In the genomic region with DNA sequence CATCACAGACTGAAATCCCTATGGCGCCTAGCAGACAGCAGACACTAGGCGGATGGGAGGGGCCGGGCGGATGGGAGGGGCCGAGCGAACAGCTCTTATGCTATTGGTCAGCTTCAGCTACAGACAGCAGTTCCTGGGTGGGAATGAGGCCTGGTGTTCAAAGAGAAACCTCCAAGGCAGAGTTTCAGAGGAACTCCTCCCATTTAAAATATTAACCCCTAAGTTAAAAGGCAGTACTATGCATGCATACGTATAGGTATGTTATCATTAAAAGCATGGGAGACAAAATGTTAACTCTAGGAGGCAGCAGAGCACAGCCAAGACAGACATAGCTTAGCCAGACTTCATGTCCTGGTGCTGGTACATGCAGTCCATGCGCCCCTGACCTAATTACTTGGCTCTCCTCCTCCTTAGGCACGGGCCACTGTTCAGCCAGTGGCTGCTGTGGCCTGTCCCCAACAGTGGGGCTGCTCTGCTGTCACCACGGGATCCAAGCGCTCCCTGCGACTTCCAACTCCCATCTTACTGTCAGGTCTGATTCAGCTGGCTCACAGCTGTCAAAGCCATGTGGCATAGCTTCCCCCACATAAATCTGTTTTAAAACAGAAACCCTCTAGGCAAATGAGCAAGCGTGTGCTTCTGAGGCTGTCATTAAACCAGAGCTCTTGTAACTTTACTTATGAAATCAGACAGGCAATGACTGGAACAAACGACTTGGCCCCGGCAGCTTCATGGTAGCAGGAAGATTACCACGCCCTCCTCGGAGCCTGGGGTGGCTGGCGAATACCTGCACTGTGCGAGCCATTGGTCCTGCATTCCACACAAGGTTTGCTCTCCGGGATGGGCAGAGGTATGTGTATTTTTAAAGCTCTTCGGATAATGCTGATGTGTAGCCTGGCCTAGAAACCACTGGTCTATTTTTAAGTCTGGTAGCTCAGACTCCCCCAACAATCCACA, we compare ENCODE assay signal across 9 mouse cellular contexts. TPM values are rescaled to one million over a fixed set of nuclear protein-coding genes. Genes with fewer than 3 reads are reported as not detected.
DNase-seq lines count a peak whose midpoint lies in the region; ATAC-seq lines count a peak whose summit lies in the region.
"Had no signal": no experiment of that assay in that cellular context is flagged by ENCODE, and none has a peak within 500 bp of the region (broad histone marks: within the 10 kb centered on the region; RNA-seq: fewer than 3 reads in every experiment).

No protein-coding gene starts in this region.

- WGBS in hindbrain, embryonic 13.5 days = 60% methylated on average over 21 of the region's 21 CpGs
- 54% methylated on average over 21 of the region's 21 CpGs for WGBS in lung, embryonic 16.5 days

- H3K9ac ChIP-seq in hindbrain, embryonic 13.5 days = 0 out of 2 replicates have a peak overlapping the region, but pooled peaks have one; percentile 0
- no peak overlapping the region for H3K9ac ChIP-seq in lung, embryonic 16.5 days (ENCODE audit: low read length)
- H3K9ac ChIP-seq: liver, embryonic 15.5 days had no signal

- 0 out of 2 replicates have a peak overlapping the region, but pooled peaks have one; percentile 19 for H3K4me2 ChIP-seq in hindbrain, embryonic 13.5 days
- H3K4me2 ChIP-seq in lung, embryonic 16.5 days (ENCODE audit: low read depth, low read length) = no peak overlapping the region
- H3K4me2 ChIP-seq: liver, embryonic 15.5 days had no signal

- peak; percentile 73 for ATAC-seq in hindbrain, embryonic 13.5 days (ENCODE audit: low FRiP score)
- peak; percentile 77 for ATAC-seq in lung, embryonic 16.5 days (ENCODE audit: low read depth)

- peaks cover 34% of the 10 kb centered on the region for H3K36me3 ChIP-seq in hindbrain, embryonic 13.5 days
- peaks cover 11% of the 10 kb centered on the region for H3K36me3 ChIP-seq in lung, embryonic 16.5 days (ENCODE audit: control insufficient read depth, insufficient read depth, low read length)

- peak; percentile 53 for DNase-seq in urinary bladder, postnatal 14 days (ENCODE audit: low spot score)
- DNase-seq in urinary bladder, postnatal 10 days (ENCODE audit: low spot score) = no peak
- DNase-seq in frontal cortex, adult 2 months (ENCODE audit: extremely low spot score in 1 of 2, low spot score in 1 of 2) = peak; percentile 50 to 73
- peak; percentile 53 to 56 for DNase-seq in layer of hippocampus, postnatal 10 days (ENCODE audit: low spot score in 2 of 2)
- peak; percentile 73 to 76 for DNase-seq in right cerebral cortex, adult 2 months (ENCODE audit: low spot score in 2 of 2)
- no peak for DNase-seq in cerebellum, adult 11 months

- H3K9me3 ChIP-seq in hindbrain, embryonic 13.5 days = no peaks in the 10 kb centered on the region
- H3K9me3 ChIP-seq in lung, embryonic 16.5 days (ENCODE audit: control insufficient read depth, low read length) = no peaks in the 10 kb centered on the region
- H3K9me3 ChIP-seq: liver, embryonic 15.5 days had no signal

- H3K27ac ChIP-seq in hindbrain, embryonic 13.5 days = peak overlapping the region; percentile 71
- peak overlapping the region; percentile 55 for H3K27ac ChIP-seq in lung, embryonic 16.5 days (ENCODE audit: low read length)
- H3K27ac ChIP-seq: liver, embryonic 15.5 days had no signal

- peaks cover 31% of the 10 kb centered on the region for H3K4me1 ChIP-seq in hindbrain, embryonic 13.5 days (replicated peaks)
- peaks cover 18% of the 10 kb centered on the region for H3K4me1 ChIP-seq in lung, embryonic 16.5 days (replicated peaks; ENCODE audit: control insufficient read depth, insufficient read depth, low read length)

- H3K27me3 ChIP-seq in hindbrain, embryonic 13.5 days = no peaks in the 10 kb centered on the region
- H3K27me3 ChIP-seq in lung, embryonic 16.5 days (ENCODE audit: control insufficient read depth, insufficient read depth, low read depth, low read length) = no peaks in the 10 kb centered on the region
- H3K27me3 ChIP-seq: liver, embryonic 15.5 days had no signal

- no peak overlapping the region for H3K4me3 ChIP-seq in hindbrain, embryonic 13.5 days
- no peak overlapping the region for H3K4me3 ChIP-seq in lung, embryonic 16.5 days (ENCODE audit: low read length)
- H3K4me3 ChIP-seq: liver, embryonic 15.5 days had no signal

RNA-seq across cellular contexts. Expression of a gene that starts 52.3 kb away (rescaled TPM):
- 25.7 and 29.0 TPM in 2 replicates for polyA plus RNA-seq in frontal cortex, adult 2 months (2012; rRNA removed)
- polyA plus RNA-seq in hindbrain, embryonic 13.5 days (2015; fragmentation: Nextera tagmentation; extraction: Ambion mirVana) = 41.1 and 45.8 TPM in 2 replicates
- 10 to 100 TPM; 35.6 to 49.9 TPM for total RNA-seq in layer of hippocampus, postnatal 10 days (2021)
- polyA plus RNA-seq in lung, embryonic 16.5 days (2015; fragmentation: Nextera tagmentation; extraction: Ambion mirVana) = 29.1 and 33.8 TPM in 2 replicates

Comparison
In these comparisons a context has a peak if more than half of its experiments do, and no peak if none do; other contexts are left out.
1. DNase-seq: peak in urinary bladder, postnatal 14 days (single experiment), frontal cortex, adult 2 months (2 of 2), layer of hippocampus, postnatal 10 days (2 of 2) and right cerebral cortex, adult 2 months (2 of 2); none in urinary bladder, postnatal 10 days (single experiment) and cerebellum, adult 11 months (single experiment).